Mouse (Mus musculus) ES-Bruce4 (cell line): ENCODE results near the gene Tsc22d1.

Experiments
- CTCF ChIP-seq: IDR thresholded peaks from one replicate; pipeline ENCODE4 v1.8.1; 2011; ENCODE audit warnings: low read depth, low read length
- EP300 ChIP-seq: IDR thresholded peaks from 2 replicates; pipeline ENCODE4 v1.6.1; 2011; ENCODE audit warnings: low read depth, low read length; ENCODE audit not compliant: insufficient read depth
- POLR2A ChIP-seq: IDR thresholded peaks from one replicate; pipeline ENCODE4 v1.8.1; 2011; ENCODE audit warnings: low read length; ENCODE audit not compliant: insufficient read depth

DNA sequence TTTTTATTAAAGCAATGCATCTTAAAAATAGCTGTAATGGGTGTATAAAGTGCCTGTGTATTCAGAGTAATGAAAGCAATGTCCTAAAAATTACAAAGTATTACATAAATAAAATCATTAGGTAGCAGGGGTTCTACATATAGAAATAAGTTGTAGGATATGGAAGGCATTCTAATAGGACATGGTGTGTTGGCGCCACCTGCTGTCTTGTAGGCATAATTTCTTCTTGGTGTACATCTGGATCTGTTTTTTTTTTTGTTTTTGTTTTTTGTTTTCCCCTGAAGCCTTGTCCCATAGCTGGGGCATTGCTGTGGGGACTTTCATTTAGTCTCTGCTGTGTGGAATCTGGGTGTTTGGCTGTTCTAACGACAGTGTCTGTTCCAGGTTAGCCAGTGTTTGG is 58.6 kb downstream of the Tsc22d1 start:
- TF ChIP-seq CTCF (peak; percentile 1), POLR2A (no peak), EP300 (no peak)
